Mouse (Mus musculus): Measurements from ENCODE around the gene Golga2. TPM values are rescaled to one million over a fixed set of nuclear protein-coding genes. Genes with fewer than 3 reads are reported as not detected.
"Not testable (repeated sequence)": the region's sequence is repeated elsewhere in the genome, so short reads cannot be mapped to it uniquely, and the experiment has no call there.

The Golga2 gene
- polyA plus RNA-seq, 1 experiment from 2014 or later, result 24.6 TPM

DNA sequence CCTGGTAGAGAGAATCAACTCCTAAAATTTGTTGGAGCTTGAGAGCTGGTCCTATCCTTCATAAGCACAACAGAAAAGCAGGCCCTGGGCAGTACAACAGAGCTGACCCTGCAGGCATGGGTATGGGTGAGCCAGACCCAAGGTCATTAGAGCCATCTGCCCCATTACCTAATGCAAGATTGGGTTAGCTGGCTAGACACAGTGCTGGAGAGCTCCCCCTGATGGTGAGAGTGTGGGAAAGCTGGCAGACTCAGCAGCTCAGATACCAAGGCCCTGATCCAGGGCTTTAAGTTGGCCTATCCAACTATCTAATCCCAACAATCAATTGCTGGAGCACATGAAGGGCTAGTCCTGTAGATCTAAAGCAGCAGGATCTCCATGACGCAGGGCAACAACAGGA is 4.5 kb upstream of the Golga2 start:
- H3K4me2 ChIP-seq (ENCODE audit: low read depth, low read length), result no peak overlapping the region
- no peaks in the 10 kb centered on the region for H3K9me3 ChIP-seq (replicated peaks; ENCODE audit: control insufficient read depth, low read length)
- no peak overlapping the region for H3K27ac ChIP-seq (ENCODE audit: low read length)
- H3K4me3 ChIP-seq (replicated peaks; ENCODE audit: low read length), result no peak overlapping the region
- ATAC-seq (ENCODE audit: insufficient read depth, low FRiP score), result 0 out of 2 replicates have a peak, but pooled peaks have one; percentile 12
- no peaks in the 10 kb centered on the region for H3K27me3 ChIP-seq (ENCODE audit: control insufficient read depth, insufficient read depth, low read length)
- H3K36me3 ChIP-seq (ENCODE audit: control insufficient read depth, insufficient read depth, low read length), result peaks cover 20% of the 10 kb centered on the region
- peaks cover 6% of the 10 kb centered on the region for H3K4me1 ChIP-seq (ENCODE audit: control insufficient read depth, insufficient read depth, low read length)
- 77% methylated on average over 1 of the region's 1 CpGs for WGBS
- H3K9ac ChIP-seq (ENCODE audit: low read length), result no peak overlapping the region

DNA sequence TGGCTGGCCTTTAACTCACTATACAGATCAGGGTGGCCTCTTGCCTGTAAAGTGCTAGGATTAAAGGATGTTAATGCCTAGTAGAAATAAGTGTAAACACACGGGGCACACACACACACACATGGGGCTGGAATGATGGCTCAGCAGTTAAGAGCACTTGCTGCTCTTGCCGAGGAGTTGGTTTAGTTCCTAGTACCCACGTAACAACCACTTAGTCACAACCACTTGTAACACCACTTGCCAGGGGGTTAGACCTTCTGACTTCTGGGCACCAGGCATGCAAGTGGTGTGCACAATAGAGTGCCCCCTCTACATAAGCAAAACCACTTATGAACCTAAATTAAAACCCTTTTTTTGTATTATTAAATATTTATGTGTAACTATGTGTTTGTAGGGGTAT is 3.2 kb upstream of the Golga2 start:
- Histone ChIP-seq H3K4me2 (ENCODE audit: low read depth, low read length) (no peak overlapping the region), H3K9me3 (replicated peaks; ENCODE audit: control insufficient read depth, low read length) (no peaks in the 10 kb centered on the region), H3K9ac (ENCODE audit: low read length) (no peak overlapping the region), H3K27ac (ENCODE audit: low read length) (no peak overlapping the region), H3K27me3 (ENCODE audit: control insufficient read depth, insufficient read depth, low read length) (no peaks in the 10 kb centered on the region), H3K36me3 (ENCODE audit: control insufficient read depth, insufficient read depth, low read length) (peaks cover 14% of the 10 kb centered on the region; the same call in 1 of the 2 replicates), H3K4me1 (ENCODE audit: control insufficient read depth, insufficient read depth, low read length) (peaks cover 7% of the 10 kb centered on the region), H3K4me3 (replicated peaks; ENCODE audit: low read length) (no peak overlapping the region)
- WGBS, result 78% methylated on average over 3 of the region's 3 CpGs
- ATAC-seq (ENCODE audit: insufficient read depth, low FRiP score), result no peak

DNA sequence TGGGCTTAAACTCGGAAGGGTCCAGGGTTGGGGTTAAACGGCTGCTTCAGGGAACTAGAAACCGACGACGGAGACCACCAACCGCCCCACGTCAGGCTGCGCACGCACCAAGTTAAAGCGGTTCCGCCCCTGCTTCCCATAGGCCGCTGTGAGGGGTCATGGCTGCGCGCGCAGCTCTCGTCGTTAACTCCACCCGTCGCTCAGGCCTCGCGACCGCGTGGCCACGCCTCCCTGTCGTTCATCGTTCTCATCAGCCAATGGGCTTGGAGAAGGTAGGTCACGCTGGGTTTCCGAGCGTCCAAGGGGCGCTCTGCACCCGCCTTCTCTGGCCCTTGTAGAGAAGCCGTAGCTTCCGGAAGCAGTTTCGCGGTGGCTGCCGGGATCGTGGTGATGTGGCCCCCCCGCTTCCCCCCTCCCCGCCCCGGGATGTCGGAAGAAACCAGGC is 761 bp downstream of the Golga2 start, which contains the start of gene Swi5:
Swi5 (minus strand) TSS at position 153 of the 445 bp plus-strand sequence.
- ATAC-seq (ENCODE audit: insufficient read depth, low FRiP score), result peak; percentile 100
- Histone ChIP-seq H3K9ac (ENCODE audit: low read length) (peak within 1 kb of the TSS; percentile 96), H3K4me2 (ENCODE audit: low read depth, low read length) (peak within 1 kb of the TSS; percentile 96), H3K9me3 (replicated peaks; ENCODE audit: control insufficient read depth, low read length) (no peaks in the 10 kb centered on the region), H3K4me1 (ENCODE audit: control insufficient read depth, insufficient read depth, low read length) (peaks cover 9% of the 10 kb centered on the region), H3K4me3 (replicated peaks; ENCODE audit: low read length) (peak within 1 kb of the TSS; percentile 84), H3K36me3 (ENCODE audit: control insufficient read depth, insufficient read depth, low read length) (peaks cover 7% of the 10 kb centered on the region; the same call in 1 of the 2 replicates), H3K27me3 (ENCODE audit: control insufficient read depth, insufficient read depth, low read length) (no peaks in the 10 kb centered on the region), H3K27ac (ENCODE audit: low read length) (peak within 1 kb of the TSS; percentile 77)
- under 1% methylated on average over 40 of the region's 41 CpGs for WGBS

DNA sequence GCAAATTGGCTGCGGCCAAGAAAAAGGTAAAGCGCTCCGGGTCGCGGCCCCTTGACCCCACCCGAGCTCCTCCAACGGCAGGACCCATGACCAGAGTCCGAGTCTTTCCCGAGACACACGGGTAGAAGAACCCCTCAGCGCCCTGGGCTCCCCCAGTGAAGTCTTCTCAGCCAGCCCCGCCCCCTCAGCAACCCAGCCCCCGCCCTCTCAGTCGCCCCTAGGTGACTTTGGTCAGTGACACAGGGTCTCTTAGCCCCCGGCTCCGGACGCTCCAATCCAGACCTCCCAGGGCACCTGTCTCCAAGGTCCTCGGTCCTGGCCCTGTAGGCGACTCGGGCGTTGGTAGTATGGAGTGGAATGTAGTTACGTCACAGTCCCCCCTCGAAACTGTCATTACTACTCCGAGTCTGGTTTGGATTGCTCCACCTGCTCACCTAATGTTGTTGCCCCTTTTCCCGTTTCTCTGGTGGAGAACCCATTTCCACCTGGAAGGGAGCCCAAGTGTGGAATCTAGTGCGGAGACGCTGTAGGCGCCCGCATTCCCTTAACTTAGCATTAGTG is 1.3 kb downstream of the Golga2 start:
- H3K9ac ChIP-seq (ENCODE audit: low read length), result peak overlapping the region; percentile 83
- H3K4me2 ChIP-seq (ENCODE audit: low read depth, low read length), result peak overlapping the region; percentile 78
- ATAC-seq (ENCODE audit: insufficient read depth, low FRiP score), result peak; percentile 38; the same call in 1 of the 2 replicates
- H3K27ac ChIP-seq (ENCODE audit: low read length), result peak overlapping the region; percentile 77
- under 1% methylated on average over 29 of the region's 29 CpGs for WGBS
- H3K4me3 ChIP-seq (replicated peaks; ENCODE audit: low read length), result peak overlapping the region; percentile 84
- peaks cover 7% of the 10 kb centered on the region; the same call in 1 of the 2 replicates for H3K36me3 ChIP-seq (ENCODE audit: control insufficient read depth, insufficient read depth, low read length)
- no peaks in the 10 kb centered on the region for H3K9me3 ChIP-seq (replicated peaks; ENCODE audit: control insufficient read depth, low read length)
- no peaks in the 10 kb centered on the region for H3K27me3 ChIP-seq (ENCODE audit: control insufficient read depth, insufficient read depth, low read length)
- H3K4me1 ChIP-seq (ENCODE audit: control insufficient read depth, insufficient read depth, low read length), result peaks cover 9% of the 10 kb centered on the region

DNA sequence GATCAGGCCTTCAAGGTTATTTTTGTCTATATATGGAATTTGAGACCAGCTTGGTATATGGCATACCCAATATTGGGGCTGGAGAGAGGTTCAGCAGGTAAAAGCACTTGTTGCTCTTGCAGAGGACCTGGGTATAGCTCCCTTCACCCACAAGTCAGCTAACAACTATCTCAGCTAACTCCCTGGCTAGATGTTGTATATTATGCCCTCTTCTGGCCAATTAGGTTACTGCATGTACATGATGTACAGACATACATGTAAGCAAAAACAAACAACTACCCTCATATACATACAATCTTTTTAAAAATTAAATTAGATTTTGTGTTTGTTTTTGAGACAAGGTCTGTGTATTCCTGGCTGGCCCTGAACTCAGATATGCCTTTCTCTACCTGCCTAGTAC is 2.4 kb downstream of the Golga2 start:
- Histone ChIP-seq H3K9ac (ENCODE audit: low read length) (no peak overlapping the region), H3K36me3 (ENCODE audit: control insufficient read depth, insufficient read depth, low read length) (peaks cover 4% of the 10 kb centered on the region; the same call in 1 of the 2 replicates), H3K4me1 (ENCODE audit: control insufficient read depth, insufficient read depth, low read length) (peaks cover 9% of the 10 kb centered on the region), H3K4me3 (replicated peaks; ENCODE audit: low read length) (peak overlapping the region; percentile 84; the same call in 1 of the 2 replicates), H3K27me3 (ENCODE audit: control insufficient read depth, insufficient read depth, low read length) (no peaks in the 10 kb centered on the region), H3K9me3 (replicated peaks; ENCODE audit: control insufficient read depth, low read length) (no peaks in the 10 kb centered on the region), H3K27ac (ENCODE audit: low read length) (no peak overlapping the region), H3K4me2 (ENCODE audit: low read depth, low read length) (peak overlapping the region; percentile 78; the same call in 1 of the 2 replicates)
- ATAC-seq (ENCODE audit: insufficient read depth, low FRiP score), result no peak

DNA sequence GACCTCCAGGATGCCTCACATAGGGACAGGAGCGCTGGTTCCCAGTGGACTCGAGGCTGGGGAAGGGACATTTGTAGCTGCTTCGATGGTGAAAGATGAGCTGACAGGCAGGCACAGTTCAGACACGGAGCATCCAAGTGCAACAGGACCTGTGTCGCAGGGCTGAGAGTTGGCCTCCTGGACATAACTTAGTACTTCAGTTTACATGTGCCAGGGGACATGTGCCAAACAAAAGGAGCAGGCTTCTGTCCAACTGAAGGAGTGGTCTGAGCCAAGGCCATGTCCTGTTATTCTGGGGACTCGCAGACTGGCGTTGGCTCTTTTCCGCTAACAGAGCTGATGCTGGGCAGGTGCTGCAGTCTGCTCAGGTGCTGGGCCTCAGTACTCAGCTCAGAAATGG is 7.2 kb downstream of the Golga2 start:
- 76% methylated on average over 8 of the region's 8 CpGs for WGBS

DNA sequence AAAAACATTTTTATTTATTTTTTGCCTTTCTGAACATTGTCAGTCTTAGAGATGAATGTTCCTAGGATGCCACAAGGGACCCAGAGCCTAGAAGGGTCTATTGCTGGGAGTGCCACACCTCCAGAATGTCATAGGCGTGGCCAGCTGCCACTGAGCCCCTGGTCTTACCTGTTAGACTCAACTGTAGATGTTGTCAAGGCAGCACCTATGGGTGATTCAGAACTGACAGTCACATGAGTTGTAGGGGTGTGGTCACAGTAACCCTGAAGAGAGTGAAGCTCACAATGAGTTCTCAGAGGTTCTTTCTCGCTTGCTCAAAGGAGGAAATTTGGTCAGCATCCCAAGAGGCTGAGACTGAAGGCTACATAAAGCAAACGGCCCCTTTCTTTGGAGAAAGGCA is 8.1 kb downstream of the Golga2 start:
- H3K4me3 ChIP-seq (replicated peaks; ENCODE audit: low read length), result no peak overlapping the region
- H3K27ac ChIP-seq (ENCODE audit: low read length), result no peak overlapping the region
- H3K9ac ChIP-seq (ENCODE audit: low read length), result no peak overlapping the region
- no peaks in the 10 kb centered on the region for H3K27me3 ChIP-seq (ENCODE audit: control insufficient read depth, insufficient read depth, low read length)
- WGBS, result 80% methylated on average over 3 of the region's 3 CpGs
- no peak overlapping the region for H3K4me2 ChIP-seq (ENCODE audit: low read depth, low read length)
- H3K9me3 ChIP-seq (replicated peaks; ENCODE audit: control insufficient read depth, low read length), result no peaks in the 10 kb centered on the region
- peak; percentile 61; the same call in 1 of the 2 replicates for ATAC-seq (ENCODE audit: insufficient read depth, low FRiP score)
- H3K4me1 ChIP-seq (ENCODE audit: control insufficient read depth, insufficient read depth, low read length), result 0 out of 2 replicates have a peak, but pooled peaks cover 5% of the 10 kb centered on the region
- peaks cover 15% of the 10 kb centered on the region for H3K36me3 ChIP-seq (ENCODE audit: control insufficient read depth, insufficient read depth, low read length)

More for the DNA sequence above, 7.2 kb downstream of the Golga2 start:
- Histone ChIP-seq H3K9ac (ENCODE audit: low read length) (no peak overlapping the region), H3K4me2 (ENCODE audit: low read depth, low read length) (no peak overlapping the region), H3K4me1 (ENCODE audit: control insufficient read depth, insufficient read depth, low read length) (peaks cover 5% of the 10 kb centered on the region; the same call in 1 of the 2 replicates), H3K27ac (ENCODE audit: low read length) (no peak overlapping the region), H3K4me3 (replicated peaks; ENCODE audit: low read length) (no peak overlapping the region), H3K36me3 (ENCODE audit: control insufficient read depth, insufficient read depth, low read length) (peaks cover 10% of the 10 kb centered on the region), H3K9me3 (replicated peaks; ENCODE audit: control insufficient read depth, low read length) (no peaks in the 10 kb centered on the region), H3K27me3 (ENCODE audit: control insufficient read depth, insufficient read depth, low read length) (no peaks in the 10 kb centered on the region)
- no peak for ATAC-seq (ENCODE audit: insufficient read depth, low FRiP score)

DNA sequence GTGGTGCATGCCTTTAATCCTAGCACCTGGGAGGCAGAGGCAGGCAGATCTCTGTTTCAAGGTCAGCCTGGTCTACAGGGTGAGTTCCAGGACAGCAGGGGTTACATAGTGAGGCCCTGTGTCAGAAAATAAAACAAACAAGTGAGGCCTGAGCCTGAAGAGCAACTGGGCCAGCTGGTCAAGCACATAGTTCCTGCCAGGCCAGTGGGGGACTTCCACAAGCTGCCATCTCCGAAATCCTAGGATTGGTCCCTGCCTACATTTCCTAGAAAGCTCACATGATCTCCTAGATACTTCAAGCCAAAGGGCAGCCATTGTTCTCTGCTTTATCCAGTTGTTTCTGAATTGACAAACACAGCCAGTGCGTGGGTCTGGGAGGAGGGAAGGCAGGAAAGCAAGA is 8.7 kb downstream of the Golga2 start:
- H3K4me3 ChIP-seq (replicated peaks; ENCODE audit: low read length); H3K27ac ChIP-seq (ENCODE audit: low read length); H3K27me3 ChIP-seq (ENCODE audit: control insufficient read depth, insufficient read depth, low read length); H3K4me1 ChIP-seq (ENCODE audit: control insufficient read depth, insufficient read depth, low read length); H3K9me3 ChIP-seq (replicated peaks; ENCODE audit: control insufficient read depth, low read length); H3K9ac ChIP-seq (ENCODE audit: low read length); H3K4me2 ChIP-seq (ENCODE audit: low read depth, low read length); ATAC-seq (ENCODE audit: insufficient read depth, low FRiP score): not testable (repeated sequence)
- peaks cover 15% of the 10 kb centered on the region for H3K36me3 ChIP-seq (ENCODE audit: control insufficient read depth, insufficient read depth, low read length)
- 84% methylated on average over 2 of the region's 2 CpGs for WGBS

DNA sequence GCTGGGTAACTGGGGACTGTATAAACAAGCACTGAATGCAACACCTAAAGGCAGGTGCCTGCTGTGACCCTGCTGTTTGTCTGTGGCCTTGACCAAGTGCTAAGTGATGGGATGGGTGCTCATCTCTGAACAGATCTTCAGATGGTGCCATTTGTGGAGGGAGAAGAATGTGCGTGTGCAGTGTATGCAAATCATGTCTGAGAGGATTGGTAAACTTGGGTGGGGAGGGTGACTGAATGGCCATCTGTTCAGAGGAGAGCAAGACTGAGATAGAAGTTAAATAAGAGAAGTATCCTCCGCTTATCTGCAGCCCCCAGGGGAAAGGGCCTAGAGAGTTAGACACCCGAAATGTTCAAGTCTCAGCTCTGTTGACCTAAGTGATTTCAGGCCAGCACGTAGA is 12.3 kb downstream of the Golga2 start:
- ATAC-seq (ENCODE audit: insufficient read depth, low FRiP score), result no peak
- Histone ChIP-seq H3K36me3 (ENCODE audit: control insufficient read depth, insufficient read depth, low read length) (peaks cover 15% of the 10 kb centered on the region), H3K9me3 (replicated peaks; ENCODE audit: control insufficient read depth, low read length) (no peaks in the 10 kb centered on the region)

More for the DNA sequence above, 12.3 kb downstream of the Golga2 start:
- 86% methylated on average over 4 of the region's 4 CpGs for WGBS
- no peak overlapping the region for H3K27ac ChIP-seq (ENCODE audit: low read length)
- no peak overlapping the region for H3K4me3 ChIP-seq (replicated peaks; ENCODE audit: low read length)
- 0 out of 2 replicates have a peak, but pooled peaks cover 5% of the 10 kb centered on the region for H3K4me1 ChIP-seq (ENCODE audit: control insufficient read depth, insufficient read depth, low read length)
- no peaks in the 10 kb centered on the region for H3K27me3 ChIP-seq (ENCODE audit: control insufficient read depth, insufficient read depth, low read length)
- H3K4me2 ChIP-seq (ENCODE audit: low read depth, low read length), result no peak overlapping the region
- H3K9ac ChIP-seq (ENCODE audit: low read length), result no peak overlapping the region

Measured in stomach, embryonic 16.5 days (tissue).